Mouse (Mus musculus): ENCODE data around the gene D630039A03Rik. TPM values are rescaled to one million over a fixed set of nuclear protein-coding genes. Genes with fewer than 3 reads are reported as not detected.

The D630039A03Rik gene
- 10 to 100 TPM; 14.3 to 17.3 TPM for polyA plus RNA-seq (2017; shearing (Covaris generic))

DNA sequence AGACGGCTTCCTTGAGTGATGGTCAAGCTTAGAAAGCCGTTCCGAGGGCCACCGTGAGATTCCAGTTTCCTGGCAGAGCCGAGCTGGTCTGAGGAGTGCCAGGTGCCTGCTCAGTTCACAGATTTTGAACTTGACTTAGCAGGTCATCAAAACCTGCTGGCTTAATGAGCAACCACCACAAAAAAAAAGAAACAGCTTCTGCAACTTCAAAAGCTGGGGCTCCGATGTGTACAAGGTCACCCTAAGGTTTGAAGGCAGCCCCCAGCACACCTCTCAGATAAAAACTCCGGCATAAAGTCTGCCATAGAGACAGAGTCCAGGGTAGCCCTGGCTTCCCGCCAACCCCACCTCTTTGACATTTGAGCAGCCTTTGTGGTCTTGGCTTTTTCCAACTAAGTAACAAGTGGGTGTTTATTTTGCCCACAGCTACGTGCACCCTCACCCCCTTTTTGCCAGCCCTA, at the start of gene D630039A03Rik:
TSS of gene D630039A03Rik (minus strand) at position 97 of the 461 bp plus-strand sequence.
- ATAC-seq: peak; percentile 44

- ATAC-seq: no peak
These were observed 49.4 kb upstream of the D630039A03Rik start for GRCm38 (mm10) chr4:57965516-57965915.

- no peak for ATAC-seq
These were observed 48.0 kb upstream of the D630039A03Rik start for GRCm38 (mm10) chr4:57964143-57964542.

- no peak for ATAC-seq
These were observed 43.0 kb upstream of the D630039A03Rik start for GRCm38 (mm10) chr4:57959056-57959455.

- no peak for ATAC-seq
These were observed 42.0 kb upstream of the D630039A03Rik start for GRCm38 (mm10) chr4:57958098-57958497.

- ATAC-seq: no peak
These were observed 41.3 kb upstream of the D630039A03Rik start for GRCm38 (mm10) chr4:57957200-57958085.

GRCm38 (mm10) chr4:57956029-57956960, 40.2 kb upstream of the D630039A03Rik start, which contains the start of gene Txn1:
Gene Txn1 (minus strand): TSS chr4:57956411.
- peak; percentile 79 for ATAC-seq

DNA sequence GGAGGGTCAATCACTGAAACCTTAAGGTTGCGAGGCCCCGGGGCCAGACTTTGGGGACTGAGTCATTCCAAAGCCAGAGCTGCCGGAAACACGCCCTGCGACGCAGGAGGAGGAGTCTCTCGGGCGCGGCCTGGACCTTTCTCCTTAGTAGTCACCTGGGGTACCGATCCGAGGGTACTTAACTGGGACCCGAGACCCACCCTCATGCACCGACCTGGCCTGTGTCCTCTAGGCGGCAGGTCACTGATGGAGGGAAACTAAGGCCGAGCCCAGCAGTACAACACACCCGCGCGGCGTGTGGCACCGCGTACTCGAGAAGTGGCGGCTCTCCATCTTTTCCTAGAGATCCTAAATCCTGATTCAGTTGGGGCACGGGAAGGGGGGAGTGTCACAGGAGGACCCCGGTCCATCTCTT, 39.5 kb upstream of the D630039A03Rik start:
- ATAC-seq: peak; percentile 34

DNA sequence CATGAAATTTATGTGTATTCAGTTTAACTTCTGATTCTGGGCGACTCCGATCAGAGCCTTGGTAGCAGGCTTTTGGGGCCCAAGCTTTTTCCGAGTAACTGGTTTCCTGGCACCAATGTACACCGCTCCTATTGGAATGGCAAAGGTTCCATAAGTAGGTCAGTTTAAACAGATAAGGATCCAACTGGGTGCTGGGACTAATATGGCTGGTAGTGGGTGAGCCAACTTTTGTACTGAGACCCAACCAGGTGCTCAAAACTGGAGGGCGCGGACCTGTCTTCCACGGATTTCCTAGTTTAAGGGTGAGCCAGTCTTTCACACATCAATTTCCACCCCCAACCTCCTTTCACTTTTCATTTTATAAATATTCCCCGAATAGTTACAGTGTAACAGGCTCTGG, 38.9 kb upstream of the D630039A03Rik start:
- no peak for ATAC-seq

GRCm38 (mm10) chr4:57954580-57954979, 38.5 kb upstream of the D630039A03Rik start:
- ATAC-seq: no peak

DNA sequence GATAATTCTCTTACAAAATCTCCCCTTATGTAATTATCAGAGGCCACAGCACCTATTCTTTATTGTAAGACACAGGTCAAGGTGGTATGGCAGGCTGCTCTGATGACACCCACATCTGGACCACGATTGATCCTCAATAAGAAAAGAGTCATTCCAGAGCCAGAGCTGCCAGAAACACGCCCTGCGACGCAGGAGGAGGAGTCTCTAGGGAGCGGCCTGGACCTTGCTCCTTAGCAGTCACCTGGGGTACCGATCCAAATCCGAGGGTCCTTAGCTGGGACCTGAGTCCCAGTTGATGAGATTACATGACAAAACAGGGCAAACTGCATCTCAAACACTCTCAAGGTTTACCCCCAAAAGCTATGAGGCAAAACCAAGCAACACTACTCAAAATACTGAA, 37.7 kb upstream of the D630039A03Rik start:
- ATAC-seq: no peak

- no peak for ATAC-seq
These were observed 36.8 kb upstream of the D630039A03Rik start for GRCm38 (mm10) chr4:57952891-57953290.

DNA sequence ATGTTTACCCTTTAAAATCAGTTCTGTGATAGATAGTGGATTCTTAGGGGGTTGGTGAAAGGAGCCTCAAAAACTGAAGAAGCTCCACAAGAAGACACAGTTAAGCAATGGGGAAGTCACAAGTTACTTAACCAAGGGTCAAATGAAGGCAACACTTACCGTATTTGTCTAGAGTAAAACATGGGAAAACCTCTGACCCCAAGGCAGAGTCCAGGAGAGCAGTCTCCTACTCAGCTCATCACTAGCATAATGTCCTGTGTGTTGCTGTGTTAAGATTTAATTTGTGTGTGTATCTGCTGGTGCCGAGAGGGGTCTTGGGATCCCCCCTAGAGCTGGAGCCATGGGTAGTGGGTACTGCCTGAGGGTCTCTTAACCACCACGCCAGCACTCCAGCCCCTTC, 36.3 kb upstream of the D630039A03Rik start:
- ATAC-seq: no peak

DNA sequence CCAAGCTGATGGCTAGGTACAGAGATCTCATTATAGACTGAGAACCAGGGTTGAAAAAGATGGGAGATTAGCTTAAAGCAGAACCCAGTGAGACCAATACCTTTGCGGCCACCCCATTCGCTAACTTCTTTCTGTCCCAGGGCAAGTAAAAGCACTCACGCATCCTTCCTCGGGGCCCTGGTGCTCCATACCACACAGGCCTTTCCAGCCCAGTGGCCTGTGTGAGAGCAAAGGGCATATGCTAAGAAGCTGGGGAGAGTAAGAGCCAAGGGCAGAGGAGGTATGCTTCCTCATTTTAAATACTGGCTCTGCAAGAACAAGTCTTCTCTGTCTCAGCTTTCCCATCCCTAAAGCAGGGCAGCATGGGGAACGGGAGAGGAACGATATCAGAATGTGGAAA, 33.8 kb upstream of the D630039A03Rik start:
- ATAC-seq: no peak

GRCm38 (mm10) chr4:57947476-57947875, 31.4 kb upstream of the D630039A03Rik start:
- no peak for ATAC-seq

- no peak for ATAC-seq
These were observed 30.9 kb upstream of the D630039A03Rik start for GRCm38 (mm10) chr4:57947036-57947435.

DNA sequence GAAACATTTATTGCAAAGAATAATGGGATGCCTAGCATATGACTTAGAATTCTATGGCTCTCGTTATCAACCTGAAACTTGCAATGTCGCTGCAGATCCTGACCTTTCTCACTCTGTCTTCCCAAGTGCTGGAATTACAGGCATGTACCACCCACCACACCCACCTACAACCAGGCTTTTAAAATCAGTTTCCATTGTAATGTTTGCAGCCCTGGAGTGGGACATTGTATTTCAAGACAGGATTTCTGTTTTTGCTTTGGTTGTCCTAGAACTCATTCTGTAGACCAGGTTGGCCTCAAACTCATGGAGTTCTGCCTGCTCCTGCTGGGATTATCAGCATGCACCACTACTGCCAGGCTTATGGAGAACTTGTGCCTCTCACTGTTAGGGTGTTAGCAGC, 26.8 kb upstream of the D630039A03Rik start:
- no peak for ATAC-seq

DNA sequence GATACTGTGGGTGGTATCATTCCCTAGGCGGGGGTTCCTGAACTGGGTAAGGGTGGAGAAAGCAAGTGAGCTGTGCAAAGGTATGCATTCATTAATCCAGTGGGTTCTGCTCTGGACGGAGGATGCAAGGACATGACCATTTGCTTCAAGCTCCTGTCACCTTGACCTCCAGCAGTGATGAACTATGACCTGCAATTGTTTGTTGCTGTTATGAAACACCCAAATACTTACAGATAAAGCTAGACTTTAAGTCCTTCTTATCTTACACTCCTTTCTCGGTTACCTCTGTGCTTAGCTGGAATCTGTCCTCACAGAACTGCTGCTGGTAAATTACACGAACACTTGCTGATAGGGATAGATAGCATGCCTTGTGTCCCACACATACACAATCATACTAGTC, 24.5 kb upstream of the D630039A03Rik start:
- ATAC-seq: no peak

DNA sequence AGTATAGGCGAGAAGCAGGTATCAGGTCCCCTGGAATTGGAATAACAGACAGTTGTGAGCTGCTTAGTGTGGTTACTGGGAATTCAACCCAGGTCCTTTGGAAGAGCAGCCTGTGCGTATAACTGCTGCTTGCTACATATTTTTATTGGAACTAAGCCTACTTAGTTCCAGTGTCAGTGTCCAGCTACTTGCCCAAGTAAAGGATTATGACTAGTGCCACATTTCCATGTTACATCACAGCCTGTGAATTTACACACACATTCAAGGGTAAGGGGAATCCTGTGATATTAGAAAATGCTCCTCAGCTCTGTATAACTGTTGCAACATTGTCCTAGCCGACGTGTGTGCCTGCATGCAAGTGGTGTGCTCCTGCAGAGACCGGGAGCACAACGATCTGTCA, 21.2 kb upstream of the D630039A03Rik start:
- no peak for ATAC-seq

- no peak for ATAC-seq
These were observed 18.1 kb upstream of the D630039A03Rik start for GRCm38 (mm10) chr4:57934181-57934580.

- no peak for ATAC-seq
These were observed 14.6 kb upstream of the D630039A03Rik start for GRCm38 (mm10) chr4:57930559-57931170.

DNA sequence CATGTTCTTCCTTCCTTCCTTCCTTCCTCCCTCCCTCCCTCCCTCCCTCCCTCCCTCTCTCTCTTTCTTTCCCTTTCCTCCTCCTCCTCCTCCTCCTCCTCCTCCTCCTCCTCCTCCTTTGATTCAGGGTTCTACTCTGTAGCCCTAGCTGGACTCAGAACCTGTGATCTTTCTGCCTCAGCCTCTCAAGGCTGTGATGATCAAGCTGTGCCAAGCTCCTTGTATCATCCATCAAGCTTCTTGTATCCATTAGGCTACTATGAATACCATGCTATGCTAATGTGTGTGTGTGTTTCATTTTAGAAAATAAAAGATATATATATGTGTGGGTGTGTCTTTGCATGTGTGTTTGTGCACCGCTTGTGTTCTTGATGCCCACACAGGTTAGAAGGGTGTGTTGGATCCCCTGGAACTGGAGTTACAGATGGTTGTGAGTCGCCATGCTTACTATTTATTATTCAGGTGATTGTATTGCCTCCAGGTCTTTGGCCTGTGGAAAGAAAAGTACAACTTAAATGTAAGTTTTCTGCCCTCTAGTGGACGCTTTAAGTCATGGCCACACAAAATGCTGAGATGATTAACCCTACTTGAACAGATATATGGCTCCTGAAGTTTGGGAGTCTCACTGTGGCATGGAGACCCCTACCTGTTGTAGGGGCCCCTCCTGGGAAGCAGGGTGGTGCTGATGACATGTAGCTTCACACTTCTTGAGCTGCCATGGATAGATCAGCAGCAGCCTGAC, 11.5 kb upstream of the D630039A03Rik start:
- ATAC-seq: peak; percentile 89

Data from activated CD4-positive, CD25-positive, alpha-beta regulatory T cell, adult 4 months (primary cell).